Mouse (Mus musculus) stomach, embryonic 15.5 days (tissue): ENCODE measurements around the gene Gm9747. TPM values are rescaled to one million over a fixed set of nuclear protein-coding genes. Genes with fewer than 3 reads are reported as not detected.

Experiments
- ATAC-seq: fragments of 200-750 bp; cut with Nextera tagmentation; 2 replicates; pipeline ENCODE4 v1.8.0; 2017; ENCODE audit warnings: low read depth, moderate number of reproducible peaks, moderate TSS enrichment; ENCODE audit not compliant: insufficient read depth, low FRiP score
- H3K27ac ChIP-seq: fragments of 300-500 bp; sonication (generic); 2 replicates; pipeline ENCODE4 v1.5.1; 2015; ENCODE audit warnings: mild to moderate bottlenecking, inconsistent platforms
- H3K27me3 ChIP-seq: fragments of 300-500 bp; sonication (generic); replicated peaks from 2 replicates; pipeline ENCODE4 v1.6.1; 2015; ENCODE audit warnings: inconsistent platforms
- H3K36me3 ChIP-seq: fragments of 300-500 bp; sonication (generic); 2 replicates; pipeline ENCODE4 v1.6.1; 2015; ENCODE audit warnings: inconsistent platforms
- H3K4me1 ChIP-seq: fragments of 300-500 bp; sonication (generic); 2 replicates; pipeline ENCODE4 v1.6.1; 2015; ENCODE audit warnings: inconsistent platforms
- H3K4me2 ChIP-seq: fragments of 300-500 bp; sonication (generic); 2 replicates; pipeline ENCODE4 v1.6.1; 2015; ENCODE audit warnings: mild to moderate bottlenecking, inconsistent platforms
- H3K4me3 ChIP-seq: fragments of 300-500 bp; sonication (generic); replicated peaks from 2 replicates; pipeline ENCODE4 v1.5.1; 2015; ENCODE audit warnings: inconsistent platforms
- H3K9ac ChIP-seq: fragments of 300-500 bp; sonication (generic); 2 replicates; pipeline ENCODE4 v1.6.1; 2015; ENCODE audit warnings: inconsistent platforms
- H3K9me3 ChIP-seq: fragments of 300-500 bp; sonication (generic); 2 replicates; pipeline ENCODE4 v1.6.1; 2016; ENCODE audit warnings: inconsistent platforms
- WGBS: fragments of 180-500 bp; shearing (Covaris S2); methylation state at CpG from one replicate; pipeline ENCODE4 v1.1.7; 2015; 5-methylcytosine and 5-hydroxymethylcytosine counted together
- polyA plus RNA-seq: library from polyadenylated mRNA; unstranded; fragments of >200 nt; fragmentation: Nextera tagmentation; extraction: Ambion mirVana; gene quantifications from 2 replicates; pipeline ENCODE4 v1.2.1, GENCODE M21; 2015

The Gm9747 gene
- polyA plus RNA-seq, 1 experiment from 2014 or later = 13.4 TPM

- no peaks in the 10 kb centered on the region for H3K27me3 ChIP-seq
- no peak overlapping the region for H3K4me3 ChIP-seq
- no peak overlapping the region for H3K27ac ChIP-seq
- H3K36me3 ChIP-seq = 0 out of 2 replicates have a peak, but pooled peaks cover 4% of the 10 kb centered on the region
- H3K9me3 ChIP-seq = no peaks in the 10 kb centered on the region
- no peak for ATAC-seq
- H3K9ac ChIP-seq = no peak overlapping the region
- WGBS = 76% methylated on average over 3 of the region's 3 CpGs
- H3K4me2 ChIP-seq = no peak overlapping the region
- no peaks in the 10 kb centered on the region for H3K4me1 ChIP-seq
These were observed 1.7 kb downstream of the Gm9747 start for GRCm38 (mm10) chr1:82234616-82235015.

- Histone ChIP-seq H3K9ac (no peak overlapping the region), H3K27me3 (no peaks in the 10 kb centered on the region), H3K36me3 (0 out of 2 replicates have a peak, but pooled peaks cover 4% of the 10 kb centered on the region), H3K9me3 (no peaks in the 10 kb centered on the region), H3K4me2 (no peak overlapping the region), H3K4me1 (no peaks in the 10 kb centered on the region), H3K27ac (no peak overlapping the region), H3K4me3 (no peak overlapping the region)
- ATAC-seq = no peak
- 83% methylated on average over 3 of the region's 3 CpGs for WGBS
These were observed 2.7 kb downstream of the Gm9747 start for GRCm38 (mm10) chr1:82235455-82236104.

GRCm38 (mm10) chr1:82238245-82238644, 5.3 kb downstream of the Gm9747 start:
- no peak for ATAC-seq
- Histone ChIP-seq H3K4me2 (no peak overlapping the region), H3K4me1 (no peaks in the 10 kb centered on the region), H3K36me3 (0 out of 2 replicates have a peak, but pooled peaks cover 4% of the 10 kb centered on the region), H3K9ac (no peak overlapping the region), H3K9me3 (no peaks in the 10 kb centered on the region), H3K27ac (no peak overlapping the region), H3K4me3 (no peak overlapping the region), H3K27me3 (no peaks in the 10 kb centered on the region)
- WGBS = 67% methylated on average over 4 of the region's 4 CpGs

GRCm38 (mm10) chr1:82239409-82240201, 6.7 kb downstream of the Gm9747 start:
- no peak overlapping the region for H3K9ac ChIP-seq
- H3K27ac ChIP-seq = no peak overlapping the region
- peak; percentile 50; the same call in 1 of the 2 replicates for ATAC-seq
- no peaks in the 10 kb centered on the region for H3K27me3 ChIP-seq
- 66% methylated on average over 3 of the region's 3 CpGs for WGBS
- H3K36me3 ChIP-seq = 0 out of 2 replicates have a peak, but pooled peaks cover 4% of the 10 kb centered on the region
- H3K9me3 ChIP-seq = no peaks in the 10 kb centered on the region
- no peaks in the 10 kb centered on the region for H3K4me1 ChIP-seq
- H3K4me2 ChIP-seq = no peak overlapping the region
- H3K4me3 ChIP-seq = no peak overlapping the region

GRCm38 (mm10) chr1:82243260-82243825, 10.4 kb downstream of the Gm9747 start:
- Histone ChIP-seq H3K27ac (no peak overlapping the region), H3K4me2 (no peak overlapping the region), H3K9ac (no peak overlapping the region), H3K4me3 (no peak overlapping the region), H3K9me3 (no peaks in the 10 kb centered on the region), H3K27me3 (no peaks in the 10 kb centered on the region), H3K36me3 (no peaks in the 10 kb centered on the region), H3K4me1 (no peaks in the 10 kb centered on the region)
- whole genome bisulfite sequencing = 85% methylated on average over 6 of the region's 6 CpGs
- no peak for ATAC-seq

GRCm38 (mm10) chr1:82245002-82245401, 12.1 kb downstream of the Gm9747 start:
- H3K36me3 ChIP-seq = no peaks in the 10 kb centered on the region
- H3K27me3 ChIP-seq = no peaks in the 10 kb centered on the region
- ATAC-seq = no peak
- H3K4me1 ChIP-seq = no peaks in the 10 kb centered on the region
- H3K4me2 ChIP-seq = no peak overlapping the region
- no peak overlapping the region for H3K27ac ChIP-seq
- H3K9ac ChIP-seq = no peak overlapping the region
- WGBS = 82% methylated on average over 5 of the region's 5 CpGs
- no peak overlapping the region for H3K4me3 ChIP-seq
- H3K9me3 ChIP-seq = no peaks in the 10 kb centered on the region

GRCm38 (mm10) chr1:82247221-82247951, 14.5 kb downstream of the Gm9747 start:
- no peaks in the 10 kb centered on the region for H3K4me1 ChIP-seq
- ATAC-seq = no peak
- WGBS = 56% methylated on average over 10 of the region's 10 CpGs

GRCm38 (mm10) chr1:82253789-82254445, 21.0 kb downstream of the Gm9747 start:
- no peak overlapping the region for H3K4me3 ChIP-seq
- no peaks in the 10 kb centered on the region for H3K27me3 ChIP-seq
- no peaks in the 10 kb centered on the region for H3K9me3 ChIP-seq
- 66% methylated on average over 9 of the region's 9 CpGs for WGBS
- no peaks in the 10 kb centered on the region for H3K36me3 ChIP-seq
- no peak overlapping the region for H3K27ac ChIP-seq
- no peak for ATAC-seq
- H3K4me2 ChIP-seq = no peak overlapping the region
- H3K9ac ChIP-seq = no peak overlapping the region
- no peaks in the 10 kb centered on the region for H3K4me1 ChIP-seq

More at GRCm38 (mm10) chr1:82247221-82247951, 14.5 kb downstream of the Gm9747 start:
- no peak overlapping the region for H3K4me3 ChIP-seq
- H3K9me3 ChIP-seq = no peaks in the 10 kb centered on the region
- H3K36me3 ChIP-seq = no peaks in the 10 kb centered on the region
- no peak overlapping the region for H3K9ac ChIP-seq
- no peak overlapping the region for H3K4me2 ChIP-seq
- H3K27ac ChIP-seq = no peak overlapping the region
- H3K27me3 ChIP-seq = no peaks in the 10 kb centered on the region

GRCm38 (mm10) chr1:82257457-82257856, 24.5 kb downstream of the Gm9747 start:
- Histone ChIP-seq H3K27ac (no peak overlapping the region), H3K27me3 (no peaks in the 10 kb centered on the region), H3K4me3 (no peak overlapping the region), H3K4me1 (no peaks in the 10 kb centered on the region), H3K4me2 (no peak overlapping the region), H3K9me3 (no peaks in the 10 kb centered on the region), H3K9ac (no peak overlapping the region), H3K36me3 (no peaks in the 10 kb centered on the region)
- 34% methylated on average over 5 of the region's 5 CpGs for whole genome bisulfite sequencing
- ATAC-seq = no peak

- H3K4me3 ChIP-seq = no peak overlapping the region
- no peak overlapping the region for H3K27ac ChIP-seq
- no peaks in the 10 kb centered on the region for H3K9me3 ChIP-seq
- WGBS = 33% methylated on average over 7 of the region's 7 CpGs
- no peaks in the 10 kb centered on the region for H3K4me1 ChIP-seq
- no peak overlapping the region for H3K4me2 ChIP-seq
- no peak overlapping the region for H3K9ac ChIP-seq
- no peak for ATAC-seq
- no peaks in the 10 kb centered on the region for H3K27me3 ChIP-seq
- H3K36me3 ChIP-seq = no peaks in the 10 kb centered on the region
These were observed 25.4 kb downstream of the Gm9747 start for GRCm38 (mm10) chr1:82258331-82258730.

- Histone ChIP-seq H3K27ac (no peak overlapping the region), H3K9me3 (no peaks in the 10 kb centered on the region), H3K36me3 (no peaks in the 10 kb centered on the region), H3K9ac (no peak overlapping the region), H3K27me3 (no peaks in the 10 kb centered on the region), H3K4me2 (no peak overlapping the region), H3K4me1 (no peaks in the 10 kb centered on the region), H3K4me3 (no peak overlapping the region)
- WGBS = 67% methylated on average over 3 of the region's 3 CpGs
- ATAC-seq = no peak
These were observed 27.1 kb downstream of the Gm9747 start for GRCm38 (mm10) chr1:82260055-82260454.
